Mouse (Mus musculus): Measurements from ENCODE around the gene Il3.
A peak's percentile ranks its signal among the peaks of the same experiment; 100 is the strongest.

Il3 gene

GRCm38 (mm10) chr11:54271437-54271949, 4.4 kb upstream of the Il3 start:
- no peak for DNase-seq

DNA sequence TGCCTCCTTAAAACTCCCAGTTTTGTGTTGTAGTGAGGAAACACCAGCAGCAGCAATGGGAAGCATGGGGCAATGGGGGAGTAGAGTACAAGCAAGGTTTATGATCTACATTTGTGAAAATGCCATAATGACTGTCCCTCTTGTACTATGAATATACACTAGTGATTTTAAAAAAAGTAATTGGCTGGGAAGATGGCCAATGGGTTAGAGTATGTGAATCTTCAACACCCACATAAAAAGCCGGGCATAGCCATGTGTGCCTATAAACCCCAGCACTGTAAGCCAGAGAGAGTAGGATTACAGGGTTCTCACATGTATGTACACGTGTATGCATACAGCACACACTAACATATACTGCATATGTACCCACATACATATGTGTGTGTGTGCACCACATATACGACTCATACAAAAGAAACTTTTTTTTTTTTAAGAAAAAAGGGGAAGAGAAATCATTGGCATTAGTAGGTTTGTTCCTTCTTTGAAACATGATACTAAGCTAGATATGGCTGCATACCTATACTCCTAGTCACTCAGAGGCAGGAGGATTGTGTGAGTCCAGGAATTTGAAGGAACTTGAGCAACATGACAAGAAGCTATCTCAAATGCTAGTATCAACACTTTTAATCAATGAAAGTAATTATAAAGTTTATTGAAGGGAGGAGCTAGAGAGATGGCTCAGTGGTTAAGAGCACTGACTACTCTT, 2.3 kb upstream of the Il3 start:
- DNase-seq, result no peak

DNA sequence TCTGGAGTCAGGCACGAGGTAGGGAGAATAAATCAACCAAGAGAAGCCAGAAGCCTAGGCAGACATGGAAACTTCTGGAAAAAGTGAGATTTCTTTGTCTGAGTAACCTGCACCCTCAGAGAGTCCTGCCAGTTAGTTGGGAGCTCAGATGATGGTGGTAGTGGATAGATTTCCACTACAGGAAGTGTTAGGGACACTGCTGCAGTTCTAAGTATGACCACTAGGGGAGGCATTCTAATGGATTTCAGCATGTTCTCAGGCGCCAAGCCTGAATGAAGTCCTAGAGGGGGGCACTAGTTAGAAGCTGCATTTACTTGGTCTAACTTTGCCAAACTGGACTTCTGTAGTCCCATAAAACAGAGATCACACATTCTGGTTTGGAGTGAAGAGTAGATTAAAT, 2.5 kb downstream of the Il3 start:
- peak in 1 of 2 experiments; percentile 79 for DNase-seq

- DNase-seq, result no peak
Observed at GRCm38 (mm10) chr11:54263405-54264031, 3.6 kb downstream of the Il3 start.

DNA sequence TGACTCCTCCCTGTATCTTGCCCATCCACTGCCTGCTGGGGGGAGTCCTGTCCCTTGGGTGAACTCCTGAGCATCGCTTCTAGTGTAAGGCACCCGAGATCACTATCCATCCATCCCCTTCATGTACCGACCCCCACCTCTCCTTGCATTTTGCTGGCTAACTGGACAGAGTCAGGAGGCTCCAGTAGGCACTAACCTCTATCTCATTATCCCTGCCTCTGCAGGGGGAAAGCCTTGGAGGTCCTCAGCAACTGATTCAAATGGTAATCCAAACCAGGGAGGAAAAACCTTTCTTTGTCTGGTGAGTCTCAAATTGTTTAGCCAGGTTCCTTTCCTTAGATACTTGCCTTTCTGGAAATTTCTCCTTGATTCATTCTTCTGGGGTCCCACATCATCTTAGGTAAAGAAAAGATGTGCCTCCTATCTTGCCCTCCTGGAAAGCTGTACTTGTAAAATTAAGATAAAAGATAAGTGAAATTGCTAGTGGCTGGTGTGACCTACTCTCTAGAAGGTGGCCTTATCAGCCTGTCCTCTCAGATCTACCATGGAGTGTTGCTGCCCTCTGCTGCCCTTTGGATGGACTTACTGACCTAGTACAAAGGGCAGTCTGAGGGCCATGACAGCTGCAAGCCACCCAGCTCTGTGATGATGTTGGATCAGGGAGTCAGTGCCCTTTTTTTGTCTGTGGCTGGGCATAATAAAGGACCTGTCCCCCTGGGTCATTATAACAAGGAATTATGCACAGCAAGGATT, 10.3 kb downstream of the Il3 start:
- DNase-seq, result peak; percentile 78 to 81

- DNase-seq, result no peak
Observed at GRCm38 (mm10) chr11:54254114-54254513, 13.0 kb downstream of the Il3 start.

- no peak for DNase-seq
Observed at GRCm38 (mm10) chr11:54250575-54250974, 16.5 kb downstream of the Il3 start.

DNA sequence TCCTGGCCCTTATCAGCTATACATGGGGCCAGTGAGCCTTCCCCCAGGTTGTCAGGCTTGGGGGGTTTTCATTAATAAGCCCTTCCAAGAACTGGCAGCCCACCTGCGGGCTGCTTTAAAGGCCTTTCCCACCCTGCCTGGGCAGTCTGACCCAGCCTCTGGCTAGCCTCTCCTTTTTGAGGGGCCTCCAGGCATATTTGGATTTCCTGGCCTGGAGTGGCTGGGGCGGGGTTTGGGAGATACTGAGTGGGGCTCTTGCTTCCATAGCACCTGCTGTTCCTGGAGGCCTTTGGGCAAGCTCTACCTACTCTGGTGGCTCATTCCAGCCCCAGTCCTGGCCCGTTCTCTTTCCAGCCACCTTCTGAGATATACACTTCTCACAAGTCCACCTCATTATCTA, 17.3 kb downstream of the Il3 start:
- DNase-seq, result no peak

DNA sequence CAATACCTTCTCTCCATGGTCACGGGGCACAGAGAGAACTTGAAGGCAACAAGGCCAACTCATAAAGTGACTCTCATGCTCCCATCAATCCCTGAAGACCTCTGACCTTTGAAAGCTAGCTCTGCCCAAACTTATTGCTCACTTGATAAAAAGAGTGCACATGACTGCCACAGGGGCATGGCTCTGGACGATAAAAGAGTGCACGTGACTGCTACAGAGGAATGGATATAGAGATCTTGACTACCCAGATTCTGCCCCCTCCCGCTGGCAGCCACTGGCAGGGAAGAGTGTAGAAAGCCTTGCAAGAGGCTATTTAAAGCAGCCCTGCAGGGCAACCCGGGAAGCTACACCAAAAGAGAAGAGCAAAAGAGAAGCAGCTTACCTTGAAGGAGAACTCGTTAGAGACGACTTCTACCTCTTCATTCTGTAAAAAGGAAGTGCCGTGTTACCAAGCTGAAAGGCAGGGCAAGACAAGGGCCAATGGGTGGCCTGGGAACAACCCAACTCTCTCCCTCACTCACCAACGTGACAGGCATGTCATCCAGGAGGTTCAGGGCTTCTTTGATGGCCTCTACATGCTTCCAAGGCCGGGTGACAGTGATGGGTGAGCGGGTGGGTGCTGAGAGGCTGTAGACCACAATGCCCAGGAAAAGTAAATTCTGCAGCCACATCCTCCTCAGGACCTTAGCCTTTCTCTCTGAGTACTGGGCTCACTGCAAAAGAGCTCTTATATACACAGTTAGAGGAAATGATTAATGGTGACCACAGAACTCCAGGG, 17.9 kb downstream of the Il3 start, which contains the start of gene Csf2:
TSS of gene Csf2 (minus strand) at position 728 of the 778 bp plus-strand sequence.
- DNase-seq, result no peak

DNA sequence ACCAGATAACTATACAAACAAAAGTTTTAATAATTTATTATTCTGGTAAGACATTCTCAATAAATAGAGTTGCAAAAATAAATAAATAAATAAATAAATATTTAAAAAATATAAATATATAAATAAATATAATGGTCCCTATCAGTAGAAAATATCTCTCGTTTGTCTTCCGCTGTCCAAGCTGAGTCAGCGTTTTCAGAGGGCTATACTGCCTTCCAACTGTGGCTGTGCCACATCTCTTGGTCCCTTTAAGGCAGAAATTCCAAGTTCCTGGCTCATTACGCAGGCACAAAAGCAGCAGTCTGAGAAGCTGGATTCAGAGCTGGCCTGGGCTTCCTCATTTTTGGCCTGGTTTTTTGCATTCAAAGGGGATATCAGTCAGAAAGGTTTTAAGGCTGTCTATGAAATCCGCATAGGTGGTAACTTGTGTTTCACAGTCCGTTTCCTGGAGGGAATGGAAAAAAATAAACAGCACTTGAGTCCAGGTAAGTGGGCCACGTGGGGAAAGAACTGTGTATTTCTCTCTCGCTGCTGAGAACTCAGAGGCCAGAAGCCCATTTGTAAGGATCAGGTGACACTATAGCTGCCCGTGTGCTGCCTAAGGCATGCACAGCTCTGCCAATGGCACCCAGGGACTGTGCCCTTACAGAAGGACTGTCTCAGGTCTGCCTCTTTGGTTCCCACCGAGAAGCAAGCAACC, 19.7 kb downstream of the Il3 start:
- no peak for DNase-seq

- DNase-seq, result no peak
Observed at GRCm38 (mm10) chr11:54244465-54244864, 22.6 kb downstream of the Il3 start.

- DNase-seq, result no peak
Observed at GRCm38 (mm10) chr11:54242494-54242893, 24.6 kb downstream of the Il3 start.

GRCm38 (mm10) chr11:54236939-54237338, 30.1 kb downstream of the Il3 start:
- peak in 1 of 2 experiments; percentile 13 for DNase-seq

GRCm38 (mm10) chr11:54227478-54227877, 39.6 kb downstream of the Il3 start:
- DNase-seq, result no peak

GRCm38 (mm10) chr11:54224475-54224986, 42.5 kb downstream of the Il3 start:
- DNase-seq, result no peak

DNA sequence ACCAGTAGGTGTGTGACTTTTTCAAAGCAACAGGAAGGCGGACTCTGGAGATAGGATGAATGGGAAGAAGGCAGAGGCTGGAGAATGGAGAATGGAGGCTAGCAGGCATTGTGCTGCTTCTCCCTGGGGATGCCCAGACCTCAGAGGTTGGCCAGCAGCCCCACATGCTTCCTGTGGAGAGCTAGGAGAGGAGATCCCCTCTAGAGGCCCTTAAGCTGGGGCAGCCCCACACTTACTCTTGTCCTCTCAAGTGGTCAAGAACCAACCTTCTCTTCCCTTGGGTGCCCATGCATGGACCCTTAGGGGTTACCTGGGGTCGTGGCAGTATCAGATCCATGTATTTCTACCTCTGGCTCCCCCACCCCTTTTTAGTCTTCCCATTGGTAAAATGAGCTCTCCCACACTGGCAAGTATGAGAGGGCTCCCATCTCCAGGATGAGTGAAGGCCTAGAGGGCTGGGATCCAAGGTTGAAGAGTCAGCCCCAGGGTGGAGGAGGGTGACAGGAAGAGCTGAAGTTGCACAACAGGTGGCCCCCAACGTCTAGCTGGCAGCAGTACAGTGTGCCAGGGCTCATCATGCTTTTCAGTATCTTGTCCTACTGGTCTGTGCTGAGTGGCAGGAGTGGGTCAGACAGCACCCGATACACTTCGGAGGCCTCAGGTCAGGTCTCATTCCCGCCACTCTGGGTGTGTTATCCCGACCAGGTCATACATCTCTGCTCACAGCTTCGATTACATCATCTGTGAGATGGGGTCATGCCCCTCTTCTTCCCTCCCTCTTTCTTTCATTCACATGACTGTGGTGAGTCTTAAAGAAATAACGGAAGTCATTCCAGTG, 43.2 kb downstream of the Il3 start:
- DNase-seq, result no peak

DNA sequence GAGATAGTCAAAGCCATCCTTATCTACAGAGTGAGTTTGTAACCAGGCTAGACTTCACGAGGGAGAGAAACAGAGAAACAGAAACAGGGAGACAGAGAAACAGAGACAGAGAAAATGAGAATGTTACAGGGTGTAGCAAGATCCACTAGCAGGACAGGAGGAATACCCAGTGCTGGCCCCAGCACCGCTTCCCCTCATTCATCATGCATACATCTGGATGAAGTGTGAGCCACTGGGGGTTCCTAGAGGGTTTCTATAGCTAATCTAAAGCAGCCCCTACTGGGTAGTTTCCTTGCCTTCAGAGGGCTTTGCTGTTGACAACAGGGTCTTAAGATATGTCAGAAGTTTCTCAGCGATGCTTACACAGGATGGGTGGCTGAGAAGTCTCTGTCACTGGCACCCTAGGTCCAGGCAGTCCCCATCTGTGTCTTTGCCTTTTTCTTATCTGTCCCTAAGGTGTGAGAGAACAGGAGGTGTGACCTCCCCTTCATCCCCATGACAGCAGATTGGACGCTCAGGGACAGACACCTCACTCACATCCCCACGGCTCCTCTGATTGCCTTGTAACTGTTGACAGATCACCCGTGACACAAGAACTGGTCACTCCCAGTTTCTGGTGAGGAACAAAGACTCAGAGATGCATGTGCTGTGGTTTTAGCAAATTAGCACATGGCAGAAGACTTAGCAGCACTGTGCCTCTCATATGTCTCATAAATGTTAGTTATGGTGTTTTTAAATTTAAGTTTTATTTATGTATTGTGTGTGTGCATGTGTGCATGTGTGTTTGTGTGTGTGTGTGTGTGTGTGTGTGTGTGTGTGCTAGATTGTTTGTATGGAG, 47.0 kb downstream of the Il3 start:
- no peak for DNase-seq

DNA sequence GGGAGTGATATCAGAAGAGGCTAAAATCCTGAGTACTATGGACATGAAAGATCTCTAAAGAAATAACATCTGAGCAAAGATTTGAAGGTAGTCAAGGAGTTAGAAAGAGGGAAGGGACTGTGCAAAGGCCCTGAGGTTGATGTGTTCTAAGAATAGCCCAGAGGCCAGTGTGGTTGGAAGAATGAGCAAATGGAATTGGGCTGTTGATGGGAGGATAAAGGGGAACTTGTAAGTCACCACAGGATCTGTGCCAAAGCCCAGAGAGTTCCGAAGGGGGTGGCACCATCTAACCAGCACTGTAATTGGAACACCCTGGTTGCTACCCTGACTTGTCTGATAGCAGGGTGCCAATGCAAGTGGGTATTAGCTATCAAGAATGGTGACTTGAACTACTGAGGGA, 47.9 kb downstream of the Il3 start:
- DNase-seq, result no peak

- no peak for DNase-seq
Observed at GRCm38 (mm10) chr11:54217384-54217783, 49.7 kb downstream of the Il3 start.

- DNase-seq, result no peak
Observed at GRCm38 (mm10) chr11:54216091-54216490, 51.0 kb downstream of the Il3 start.
